Mouse (Mus musculus) heart, embryonic 15.5 days (tissue): Measurements from ENCODE around the gene Skida1. TPM values are rescaled to one million over a fixed set of nuclear protein-coding genes. Genes with fewer than 3 reads are reported as not detected.
"Not testable (repeated sequence)": the region's sequence is repeated elsewhere in the genome, so short reads cannot be mapped to it uniquely, and the experiment has no call there.

Experiments used
- ATAC-seq: fragments of 200-750 bp; cut with Nextera tagmentation; replicated peaks from 2 replicates; pipeline ENCODE4 v1.8.0; 2017; ENCODE audit warnings: low read depth, moderate TSS enrichment; ENCODE audit not compliant: insufficient number of reproducible peaks, insufficient read depth, low FRiP score
- H3K27ac ChIP-seq: fragments of 300-500 bp; sonication (generic); 2 replicates; pipeline ENCODE4 v1.5.1; 2015; ENCODE audit warnings: mild to moderate bottlenecking, inconsistent platforms
- H3K27me3 ChIP-seq: fragments of 300-500 bp; sonication (generic); 2 replicates; pipeline ENCODE4 v1.6.1; 2015; ENCODE audit warnings: inconsistent platforms
- H3K36me3 ChIP-seq: fragments of 300-500 bp; sonication (generic); 2 replicates; pipeline ENCODE4 v1.6.1; 2015; ENCODE audit warnings: mild to moderate bottlenecking, inconsistent platforms
- H3K4me1 ChIP-seq: fragments of 300-500 bp; sonication (generic); replicated peaks from 2 replicates; pipeline ENCODE4 v1.6.1; 2015; ENCODE audit warnings: inconsistent platforms
- H3K4me2 ChIP-seq: fragments of 300-500 bp; sonication (generic); 2 replicates; pipeline ENCODE4 v1.6.1; 2015; ENCODE audit warnings: inconsistent platforms, mild to moderate bottlenecking, moderate library complexity
- H3K4me3 ChIP-seq: fragments of 300-500 bp; sonication (generic); 2 replicates; pipeline ENCODE4 v1.5.1; 2015; ENCODE audit warnings: mild to moderate bottlenecking, inconsistent platforms
- H3K9ac ChIP-seq: fragments of 300-500 bp; sonication (generic); 2 replicates; pipeline ENCODE4 v1.6.1; 2015; ENCODE audit warnings: mild to moderate bottlenecking, inconsistent platforms
- H3K9me3 ChIP-seq: fragments of 300-500 bp; sonication (generic); replicated peaks from 2 replicates; pipeline ENCODE4 v1.6.1; 2016; ENCODE audit warnings: inconsistent platforms
- WGBS: fragments of 180-500 bp; shearing (Covaris S2); methylation state at CpG from one replicate; pipeline ENCODE4 v1.1.7; 2015; ENCODE audit warnings: mixed read lengths; 5-methylcytosine and 5-hydroxymethylcytosine counted together
- polyA plus RNA-seq: library from polyadenylated mRNA; unstranded; fragments of >200 nt; fragmentation: Nextera tagmentation; extraction: Ambion mirVana; gene quantifications from 2 replicates; pipeline ENCODE4 v1.2.1, GENCODE M21; 2015

Gene Skida1
- 4.8 and 5.3 TPM in 2 replicates for polyA plus RNA-seq

DNA sequence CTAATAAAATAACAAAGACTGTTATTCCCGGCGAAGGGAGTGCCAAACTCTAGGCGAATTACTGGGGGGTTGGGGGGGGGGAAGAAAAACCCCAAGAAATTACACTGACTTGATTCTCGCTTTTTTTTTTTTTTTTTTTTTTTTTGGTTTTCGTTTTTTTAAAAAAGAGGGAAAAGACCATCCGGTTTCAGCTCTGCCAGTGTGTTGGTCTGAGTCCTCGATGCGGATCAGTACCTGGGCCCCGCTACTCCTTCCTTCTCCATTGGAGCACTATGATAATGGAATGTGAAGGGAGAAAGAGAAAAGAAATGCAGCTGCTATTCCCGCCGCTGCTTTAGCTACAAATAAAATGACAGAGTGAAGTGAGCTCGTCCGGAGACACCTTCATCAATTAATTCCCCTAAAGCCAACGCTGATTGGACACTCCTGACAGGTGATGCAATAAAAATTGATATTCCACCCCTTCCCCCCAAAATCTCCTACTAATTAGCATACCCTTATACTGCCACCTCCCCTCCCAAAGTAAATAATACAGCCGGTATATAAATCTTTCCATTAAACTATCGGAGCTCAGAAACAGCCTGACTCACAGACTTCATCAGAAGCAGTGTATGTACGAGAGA lies at the start of gene Skida1:
TSS of gene Skida1 (minus strand) at position 599 of the 623 bp plus-strand sequence.
- no peak for ATAC-seq
- WGBS, result 1% methylated on average over 17 of the region's 17 CpGs
- no peaks in the 10 kb centered on the region for H3K9me3 ChIP-seq

DNA sequence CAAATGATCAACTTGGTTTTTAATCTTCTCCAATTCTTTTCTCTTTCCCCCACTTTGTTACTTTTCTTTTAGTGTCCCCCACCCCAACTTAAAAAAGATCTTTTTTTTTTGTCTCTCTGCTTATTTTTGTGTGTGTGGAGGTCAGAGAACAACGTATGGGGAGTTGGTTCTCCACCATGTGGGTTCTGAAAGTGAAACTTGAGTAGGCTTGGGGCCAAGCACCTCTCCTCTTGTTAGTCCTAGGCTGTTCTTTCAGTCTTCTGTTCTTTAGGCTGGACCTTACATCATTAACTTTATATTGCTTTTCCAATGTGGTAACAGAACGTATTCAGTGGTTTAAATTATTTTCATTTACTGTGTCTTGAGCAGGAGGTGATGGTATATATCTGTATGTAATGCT lies 47.0 kb upstream of the Skida1 start:
- Histone ChIP-seq H3K4me3 (no peak overlapping the region), H3K4me2 (no peak overlapping the region), H3K36me3 (peaks cover 34% of the 10 kb centered on the region), H3K4me1 (peaks cover 4% of the 10 kb centered on the region; the same call in 1 of the 2 replicates), H3K9me3 (no peaks in the 10 kb centered on the region), H3K9ac (no peak overlapping the region), H3K27me3 (no peaks in the 10 kb centered on the region), H3K27ac (no peak overlapping the region)
- 66% methylated on average over 2 of the region's 2 CpGs for WGBS
- no peak for ATAC-seq

More for the DNA sequence above, at the start of gene Skida1:
- no peaks in the 10 kb centered on the region for H3K36me3 ChIP-seq
- no peaks in the 10 kb centered on the region for H3K27me3 ChIP-seq
- peaks cover 18% of the 10 kb centered on the region for H3K4me1 ChIP-seq
- H3K9ac ChIP-seq, result peak within 1 kb of the TSS; percentile 99
- peak within 1 kb of the TSS; percentile 95 for H3K4me3 ChIP-seq
- H3K27ac ChIP-seq, result peak within 1 kb of the TSS; percentile 99
- peak within 1 kb of the TSS; percentile 76 for H3K4me2 ChIP-seq

DNA sequence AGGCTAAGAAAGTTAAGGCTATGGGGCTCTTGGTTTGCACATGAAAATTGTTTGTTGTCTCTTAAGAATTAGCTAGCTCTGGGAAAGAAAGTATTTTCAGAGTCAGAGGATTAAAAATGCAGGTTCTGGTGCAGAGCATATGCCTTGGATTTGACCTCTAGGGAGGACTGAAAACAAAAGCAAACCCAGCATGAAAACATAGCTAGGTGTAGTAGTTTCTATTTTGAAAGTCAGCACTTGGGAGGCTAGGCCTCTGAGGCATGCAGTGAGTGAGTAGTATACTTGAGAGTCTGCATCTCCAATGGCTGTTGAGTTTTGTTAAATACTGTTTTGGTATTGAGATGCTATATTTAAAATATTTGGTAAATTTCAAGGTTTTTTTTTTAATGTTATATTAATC lies 45.5 kb upstream of the Skida1 start:
- H3K4me3 ChIP-seq, result no peak overlapping the region
- H3K4me1 ChIP-seq, result peaks cover 4% of the 10 kb centered on the region; the same call in 1 of the 2 replicates
- no peaks in the 10 kb centered on the region for H3K27me3 ChIP-seq
- no peak for ATAC-seq
- no peaks in the 10 kb centered on the region for H3K9me3 ChIP-seq
- H3K4me2 ChIP-seq, result no peak overlapping the region
- peak overlapping the region; percentile 18 for H3K27ac ChIP-seq
- peaks cover 35% of the 10 kb centered on the region for H3K36me3 ChIP-seq
- H3K9ac ChIP-seq, result no peak overlapping the region

DNA sequence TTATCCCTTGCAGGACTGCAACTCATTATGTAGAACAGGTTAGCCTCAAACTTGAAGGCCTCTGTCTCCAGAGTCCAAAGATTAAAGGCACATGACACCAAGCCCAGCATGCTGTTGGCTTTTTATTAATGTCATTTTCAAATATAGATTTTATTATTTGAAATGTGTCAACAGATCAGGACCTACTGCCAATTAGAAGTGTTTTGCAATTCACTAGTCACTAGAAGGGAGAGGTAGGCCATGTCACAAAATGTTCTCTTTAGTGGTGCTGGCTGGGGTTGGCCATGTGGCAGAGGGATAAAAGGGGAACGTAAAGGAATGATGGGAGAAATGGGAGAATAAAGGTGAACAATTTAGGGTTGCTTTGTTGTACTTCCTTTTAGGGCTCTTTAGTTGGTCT lies 45.0 kb upstream of the Skida1 start:
- no peaks in the 10 kb centered on the region for H3K27me3 ChIP-seq
- no peak overlapping the region for H3K4me2 ChIP-seq
- no peaks in the 10 kb centered on the region for H3K9me3 ChIP-seq
- WGBS, result 88% methylated on average over 1 of the region's 1 CpGs
- peak overlapping the region; percentile 18 for H3K27ac ChIP-seq
- H3K4me3 ChIP-seq, result no peak overlapping the region
- H3K9ac ChIP-seq, result no peak overlapping the region
- ATAC-seq, result no peak
- H3K36me3 ChIP-seq, result peaks cover 39% of the 10 kb centered on the region
- peaks cover 4% of the 10 kb centered on the region; the same call in 1 of the 2 replicates for H3K4me1 ChIP-seq

DNA sequence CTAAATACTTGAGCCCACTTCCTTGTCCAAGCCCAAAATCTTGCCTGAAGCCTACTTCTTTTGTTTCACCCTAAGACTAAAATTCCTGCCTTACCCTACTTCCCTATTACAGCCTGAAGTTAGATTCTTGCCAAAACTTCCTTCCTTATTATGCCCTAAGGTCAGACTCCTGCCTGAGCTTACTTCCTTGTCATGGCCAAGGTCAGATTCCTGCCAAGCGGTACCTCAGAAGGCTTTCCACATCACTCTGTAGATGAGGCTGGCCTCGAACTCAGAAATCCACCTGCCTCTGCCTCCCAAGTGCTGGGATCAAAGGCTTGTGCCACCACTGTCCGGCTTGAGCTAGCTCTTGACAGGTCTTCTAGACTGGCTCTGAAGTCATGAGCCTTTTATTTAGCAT lies 38.8 kb upstream of the Skida1 start:
- not testable (repeated sequence) for H3K9me3 ChIP-seq, H3K4me3 ChIP-seq, H3K27ac ChIP-seq, H3K4me1 ChIP-seq, H3K4me2 ChIP-seq, H3K9ac ChIP-seq, ATAC-seq, H3K27me3 ChIP-seq
- WGBS, result 85% methylated on average over 3 of the region's 3 CpGs
- H3K36me3 ChIP-seq, result peaks cover 77% of the 10 kb centered on the region

DNA sequence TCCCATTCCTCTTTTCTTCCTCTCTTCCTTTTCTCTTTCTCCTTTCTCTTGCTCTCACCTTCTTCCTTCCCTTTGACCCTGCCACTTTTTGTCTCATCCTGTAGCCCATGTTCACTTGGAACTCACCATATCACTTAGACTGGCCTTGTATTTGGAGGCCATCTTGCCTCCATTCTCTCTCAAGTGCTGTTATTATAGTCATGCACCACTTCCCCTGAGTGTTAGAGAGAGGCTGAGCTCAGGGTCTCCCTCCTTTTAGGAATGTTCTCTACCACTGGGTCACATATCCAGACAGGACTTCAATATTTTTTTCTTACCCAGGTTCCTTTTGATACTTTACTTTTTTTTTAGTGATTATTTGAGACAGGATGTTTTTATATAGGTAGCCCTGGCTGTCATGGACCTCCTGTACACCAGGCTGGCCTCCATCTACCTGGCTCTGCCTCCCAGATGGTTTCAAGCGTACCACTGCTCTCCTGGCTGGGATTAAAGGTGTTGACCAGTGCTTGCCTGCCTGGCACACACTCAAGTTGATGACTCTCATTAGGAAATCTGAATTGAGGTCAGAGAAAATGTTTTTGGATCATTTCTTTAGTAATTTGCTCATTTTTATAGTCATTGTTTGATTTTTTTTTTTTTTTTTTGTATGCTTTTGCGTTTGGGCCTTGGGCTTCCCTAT lies 31.5 kb upstream of the Skida1 start:
- Histone ChIP-seq H3K4me1 (no peaks in the 10 kb centered on the region), H3K9ac (no peak overlapping the region), H3K4me2 (no peak overlapping the region), H3K27me3 (no peaks in the 10 kb centered on the region), H3K36me3 (peaks cover 51% of the 10 kb centered on the region), H3K9me3 (no peaks in the 10 kb centered on the region), H3K4me3 (no peak overlapping the region), H3K27ac (no peak overlapping the region)
- ATAC-seq, result no peak
- WGBS, result 85% methylated on average over 2 of the region's 2 CpGs

DNA sequence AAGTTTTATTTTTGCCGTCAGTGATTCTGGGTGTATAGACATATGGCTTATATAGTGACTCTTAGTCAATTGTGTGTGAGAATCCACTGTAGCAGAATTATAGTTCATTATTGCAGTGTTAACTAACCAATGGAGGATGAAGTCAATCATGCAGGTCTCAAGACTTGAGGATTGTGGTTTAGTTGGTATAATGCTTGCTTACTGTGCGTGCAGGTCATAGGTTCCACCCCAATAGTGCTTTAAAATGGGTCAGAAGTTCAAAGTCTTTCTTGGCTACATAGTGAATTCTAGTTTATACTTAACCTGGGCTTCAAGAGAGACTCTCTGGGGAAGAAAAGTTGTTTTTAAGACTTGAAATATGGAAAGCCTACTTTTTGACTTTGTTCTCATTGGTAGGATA lies 23.1 kb upstream of the Skida1 start:
- WGBS, result 94% methylated on average over 2 of the region's 2 CpGs
- ATAC-seq, result no peak
- peaks cover 44% of the 10 kb centered on the region for H3K36me3 ChIP-seq

DNA sequence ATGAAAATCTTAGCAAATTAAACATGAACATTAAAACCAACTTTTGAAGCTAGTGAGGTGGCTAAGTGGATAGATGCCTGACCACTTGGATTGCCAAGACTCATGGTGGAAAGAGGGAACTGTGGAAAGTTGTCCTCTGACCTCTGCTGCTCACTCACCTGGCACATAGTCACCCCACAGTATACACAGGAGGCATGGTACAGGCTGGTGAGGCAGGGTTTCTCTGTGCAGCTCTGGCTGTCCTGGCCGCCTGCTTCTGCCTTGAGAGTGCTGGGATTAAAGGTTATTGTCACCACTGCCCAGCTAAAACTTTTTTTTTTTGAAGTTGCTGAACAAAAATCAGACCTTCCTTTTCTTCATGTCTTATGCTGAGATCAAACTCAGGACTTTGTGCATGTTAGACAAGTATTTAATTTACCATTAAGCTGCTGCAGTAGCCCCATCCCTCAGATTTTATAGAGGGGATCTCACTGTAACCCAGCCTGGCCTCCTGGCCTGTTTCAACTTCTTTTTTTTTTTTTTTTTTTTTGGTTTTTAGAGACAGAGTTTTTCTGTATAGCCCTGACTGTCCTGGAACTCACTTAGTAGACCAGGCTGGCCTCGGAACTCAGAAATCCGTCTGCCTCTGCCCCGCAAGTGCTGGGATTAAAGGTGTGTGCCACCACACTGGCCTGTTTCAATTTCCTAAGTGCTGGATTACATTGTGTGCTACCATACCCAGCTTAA lies 19.4 kb upstream of the Skida1 start:
- H3K4me1 ChIP-seq, result peaks cover 12% of the 10 kb centered on the region
- H3K36me3 ChIP-seq, result peaks cover 16% of the 10 kb centered on the region
- H3K4me2 ChIP-seq, result no peak overlapping the region
- no peaks in the 10 kb centered on the region for H3K27me3 ChIP-seq
- 85% methylated on average over 4 of the region's 4 CpGs for WGBS
- H3K9ac ChIP-seq, result no peak overlapping the region
- no peaks in the 10 kb centered on the region for H3K9me3 ChIP-seq
- no peak overlapping the region for H3K4me3 ChIP-seq
- ATAC-seq, result no peak
- H3K27ac ChIP-seq, result no peak overlapping the region

More for the DNA sequence above, 23.1 kb upstream of the Skida1 start:
- no peaks in the 10 kb centered on the region for H3K9me3 ChIP-seq
- H3K27me3 ChIP-seq, result no peaks in the 10 kb centered on the region
- no peak overlapping the region for H3K9ac ChIP-seq
- H3K4me2 ChIP-seq, result no peak overlapping the region
- no peaks in the 10 kb centered on the region for H3K4me1 ChIP-seq
- H3K4me3 ChIP-seq, result no peak overlapping the region
- H3K27ac ChIP-seq, result no peak overlapping the region

DNA sequence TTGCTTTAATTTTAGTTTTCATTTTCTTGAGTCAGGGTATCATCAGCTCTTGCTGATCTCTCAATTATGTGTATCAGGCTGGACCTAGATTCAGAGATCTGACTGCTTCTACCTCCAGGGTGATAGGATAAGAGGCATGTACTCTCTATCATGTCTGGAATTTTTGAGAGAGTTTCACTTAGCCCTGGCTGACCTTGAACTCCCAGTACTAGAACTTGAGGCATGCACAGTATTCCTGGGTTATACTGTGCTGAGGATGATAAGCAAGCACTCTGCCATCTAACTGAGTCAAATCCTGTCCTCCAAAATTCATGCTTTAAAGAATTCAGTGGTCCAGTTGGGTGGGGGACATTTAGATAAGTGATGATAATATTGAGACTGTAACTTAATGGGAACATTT lies 17.6 kb upstream of the Skida1 start:
- Histone ChIP-seq H3K4me2 (peak overlapping the region; percentile 77), H3K9ac (peak overlapping the region; percentile 97; the same call in 1 of the 2 replicates), H3K27ac (peak overlapping the region; percentile 100), H3K4me3 (peak overlapping the region; percentile 87; the same call in 1 of the 2 replicates), H3K27me3 (no peaks in the 10 kb centered on the region), H3K9me3 (no peaks in the 10 kb centered on the region), H3K36me3 (peaks cover 7% of the 10 kb centered on the region), H3K4me1 (peaks cover 12% of the 10 kb centered on the region)
- no peak for ATAC-seq

DNA sequence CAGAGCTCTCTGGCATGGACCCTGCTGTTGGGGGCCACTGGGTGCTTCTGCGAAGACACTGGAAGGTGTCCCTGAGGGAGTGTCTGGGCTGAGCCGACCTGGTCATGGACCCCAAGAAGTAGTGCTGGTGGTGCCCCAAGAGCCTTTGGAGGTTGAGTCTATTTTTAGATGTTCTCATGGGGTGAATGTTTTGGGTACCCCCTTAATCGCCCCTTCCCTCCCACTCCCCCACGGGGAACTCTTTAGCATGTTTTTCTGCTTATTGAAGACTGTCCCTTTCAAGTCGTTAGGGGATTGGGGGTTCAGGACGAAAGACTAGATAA lies 16.8 kb upstream of the Skida1 start:
- Histone ChIP-seq H3K27ac (peak overlapping the region; percentile 100), H3K9ac (peak overlapping the region; percentile 97), H3K4me3 (peak overlapping the region; percentile 87), H3K9me3 (no peaks in the 10 kb centered on the region), H3K36me3 (peaks cover 7% of the 10 kb centered on the region), H3K27me3 (no peaks in the 10 kb centered on the region), H3K4me2 (peak overlapping the region; percentile 77), H3K4me1 (peaks cover 12% of the 10 kb centered on the region)
- ATAC-seq, result no peak
- 6% methylated on average over 6 of the region's 6 CpGs for WGBS

DNA sequence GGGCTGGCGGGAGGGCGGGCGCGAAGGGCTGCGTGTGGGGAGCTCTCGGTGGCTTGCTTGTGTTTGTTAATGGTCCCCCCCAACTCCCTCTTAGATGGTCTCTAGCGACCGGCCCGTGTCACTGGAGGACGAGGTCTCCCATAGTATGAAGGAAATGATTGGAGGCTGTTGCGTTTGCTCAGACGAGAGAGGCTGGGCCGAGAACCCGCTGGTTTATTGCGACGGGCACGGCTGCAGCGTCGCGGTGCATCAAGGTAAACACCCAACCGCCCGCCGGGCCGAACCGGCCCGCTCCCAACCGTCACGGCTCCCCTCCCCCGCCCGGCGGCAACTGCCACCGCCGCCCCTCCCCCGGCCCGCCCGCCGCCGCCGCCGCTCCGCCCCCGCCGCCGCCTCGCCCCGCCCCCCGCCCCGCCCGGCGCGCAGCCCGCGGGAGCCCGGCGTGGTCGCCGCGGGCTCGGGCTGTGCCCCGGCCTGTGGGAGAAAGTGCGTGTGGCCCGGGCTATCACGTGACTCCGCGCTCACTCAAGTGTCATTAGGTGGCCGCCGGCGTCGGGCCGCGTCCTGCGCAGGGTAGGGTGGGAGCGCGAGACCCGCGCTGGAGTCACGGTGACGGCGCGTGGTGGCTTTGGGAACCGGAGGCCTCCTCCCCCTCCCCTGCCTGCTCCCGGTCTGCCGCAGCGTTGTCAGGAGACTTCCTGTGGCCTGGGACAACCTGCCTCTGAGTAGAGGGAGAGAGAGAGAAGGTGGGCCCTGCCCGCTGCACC lies 16.3 kb upstream of the Skida1 start:
- ATAC-seq, result peak; percentile 61
- H3K27ac ChIP-seq, result peak overlapping the region; percentile 100
- WGBS, result 1% methylated on average over 70 of the region's 85 CpGs

More for the DNA sequence above, 16.3 kb upstream of the Skida1 start:
- H3K36me3 ChIP-seq, result peaks cover 7% of the 10 kb centered on the region
- peak overlapping the region; percentile 97 for H3K9ac ChIP-seq
- peaks cover 12% of the 10 kb centered on the region for H3K4me1 ChIP-seq
- H3K9me3 ChIP-seq, result no peaks in the 10 kb centered on the region
- H3K4me3 ChIP-seq, result peak overlapping the region; percentile 87
- H3K4me2 ChIP-seq, result peak overlapping the region; percentile 77
- no peaks in the 10 kb centered on the region for H3K27me3 ChIP-seq
